Mouse (Mus musculus): ENCODE results near the gene Sdk1.
"Not testable (repeated sequence)": the region's sequence is repeated elsewhere in the genome, so short reads cannot be mapped to it uniquely, and the experiment has no call there.

The Sdk1 gene

GRCm38 (mm10) chr5:141625401-141625800 lies 384.1 kb downstream of the Sdk1 start:
- no peak for DNase-seq (ENCODE audit: low read depth in 1 of 2, low spot score in 2 of 2)

- no peak for DNase-seq (ENCODE audit: low read depth in 1 of 2, low spot score in 2 of 2)
Measured at GRCm38 (mm10) chr5:141631641-141632040, 390.4 kb downstream of the Sdk1 start.

- DNase-seq (ENCODE audit: low read depth in 1 of 2, low spot score in 2 of 2), result no peak
Measured at GRCm38 (mm10) chr5:141633271-141633670, 392.0 kb downstream of the Sdk1 start.

- DNase-seq (ENCODE audit: low read depth in 1 of 2, low spot score in 2 of 2), result no peak
Measured at GRCm38 (mm10) chr5:141636406-141636805, 395.1 kb downstream of the Sdk1 start.

GRCm38 (mm10) chr5:141637054-141637453 lies 395.8 kb downstream of the Sdk1 start:
- DNase-seq (ENCODE audit: low read depth in 1 of 2, low spot score in 2 of 2), result not testable (repeated sequence)

GRCm38 (mm10) chr5:141645671-141646070 lies 404.4 kb downstream of the Sdk1 start:
- DNase-seq (ENCODE audit: low read depth in 1 of 2, low spot score in 2 of 2), result no peak

- DNase-seq (ENCODE audit: low read depth in 1 of 2, low spot score in 2 of 2), result no peak
Measured at GRCm38 (mm10) chr5:141646621-141647020, 405.3 kb downstream of the Sdk1 start.

- DNase-seq (ENCODE audit: low read depth in 1 of 2, low spot score in 2 of 2), result no peak
Measured at GRCm38 (mm10) chr5:141649831-141650375, 408.6 kb downstream of the Sdk1 start.

- DNase-seq (ENCODE audit: low read depth in 1 of 2, low spot score in 2 of 2), result no peak
Measured at GRCm38 (mm10) chr5:141651690-141652377, 410.5 kb downstream of the Sdk1 start.

GRCm38 (mm10) chr5:141676371-141676770 lies 435.1 kb downstream of the Sdk1 start:
- no peak for DNase-seq (ENCODE audit: low read depth in 1 of 2, low spot score in 2 of 2)

- no peak for DNase-seq (ENCODE audit: low read depth in 1 of 2, low spot score in 2 of 2)
Measured at GRCm38 (mm10) chr5:141677034-141677433, 435.7 kb downstream of the Sdk1 start.

GRCm38 (mm10) chr5:141677841-141678240 lies 436.6 kb downstream of the Sdk1 start:
- DNase-seq (ENCODE audit: low read depth in 1 of 2, low spot score in 2 of 2), result no peak

- no peak for DNase-seq (ENCODE audit: low read depth in 1 of 2, low spot score in 2 of 2)
Measured at GRCm38 (mm10) chr5:141686876-141687420, 445.7 kb downstream of the Sdk1 start.

- no peak for DNase-seq (ENCODE audit: low read depth in 1 of 2, low spot score in 2 of 2)
Measured at GRCm38 (mm10) chr5:141689442-141690105, 448.3 kb downstream of the Sdk1 start.

GRCm38 (mm10) chr5:141691482-141691975 lies 450.2 kb downstream of the Sdk1 start:
- no peak for DNase-seq (ENCODE audit: low read depth in 1 of 2, low spot score in 2 of 2)

GRCm38 (mm10) chr5:141693716-141694115 lies 452.4 kb downstream of the Sdk1 start:
- no peak for DNase-seq (ENCODE audit: low read depth in 1 of 2, low spot score in 2 of 2)

- DNase-seq (ENCODE audit: low read depth in 1 of 2, low spot score in 2 of 2), result no peak
Measured at GRCm38 (mm10) chr5:141694901-141695300, 453.6 kb downstream of the Sdk1 start.

GRCm38 (mm10) chr5:141698406-141698805 lies 457.1 kb downstream of the Sdk1 start:
- DNase-seq (ENCODE audit: low read depth in 1 of 2, low spot score in 2 of 2), result no peak

- no peak for DNase-seq (ENCODE audit: low read depth in 1 of 2, low spot score in 2 of 2)
Measured at GRCm38 (mm10) chr5:141720751-141721150, 479.5 kb downstream of the Sdk1 start.

- no peak for DNase-seq (ENCODE audit: low read depth in 1 of 2, low spot score in 2 of 2)
Measured at GRCm38 (mm10) chr5:141727968-141728367, 486.7 kb downstream of the Sdk1 start.

GRCm38 (mm10) chr5:141730006-141730405 lies 488.7 kb downstream of the Sdk1 start:
- no peak for DNase-seq (ENCODE audit: low read depth in 1 of 2, low spot score in 2 of 2)

GRCm38 (mm10) chr5:141738725-141739124 lies 497.4 kb downstream of the Sdk1 start:
- no peak for DNase-seq (ENCODE audit: low read depth in 1 of 2, low spot score in 2 of 2)

Data from monocyte, adult 2 months (primary cell).